Mouse (Mus musculus) heart, adult 18-20 months (tissue): ENCODE measurements around the gene Dpm2. TPM values are rescaled to one million over a fixed set of nuclear protein-coding genes. Genes with fewer than 3 reads are reported as not detected.

Source experiments
- DNase-seq, 2 experiments: peaks; one replicate each; pipeline ENCODE4 v3.0.0; 2021 to 2022; ENCODE audit warnings: mixed read lengths in 1 of 2
- total RNA-seq, 2 experiments: library from RNA; stranded (reverse); gene quantifications; 2 replicates each; pipeline ENCODE4 v1.2.3; 2021

The Dpm2 gene
- total RNA-seq, 2 experiments from 2014 or later, result 14.0 to 20.2 TPM

DNA sequence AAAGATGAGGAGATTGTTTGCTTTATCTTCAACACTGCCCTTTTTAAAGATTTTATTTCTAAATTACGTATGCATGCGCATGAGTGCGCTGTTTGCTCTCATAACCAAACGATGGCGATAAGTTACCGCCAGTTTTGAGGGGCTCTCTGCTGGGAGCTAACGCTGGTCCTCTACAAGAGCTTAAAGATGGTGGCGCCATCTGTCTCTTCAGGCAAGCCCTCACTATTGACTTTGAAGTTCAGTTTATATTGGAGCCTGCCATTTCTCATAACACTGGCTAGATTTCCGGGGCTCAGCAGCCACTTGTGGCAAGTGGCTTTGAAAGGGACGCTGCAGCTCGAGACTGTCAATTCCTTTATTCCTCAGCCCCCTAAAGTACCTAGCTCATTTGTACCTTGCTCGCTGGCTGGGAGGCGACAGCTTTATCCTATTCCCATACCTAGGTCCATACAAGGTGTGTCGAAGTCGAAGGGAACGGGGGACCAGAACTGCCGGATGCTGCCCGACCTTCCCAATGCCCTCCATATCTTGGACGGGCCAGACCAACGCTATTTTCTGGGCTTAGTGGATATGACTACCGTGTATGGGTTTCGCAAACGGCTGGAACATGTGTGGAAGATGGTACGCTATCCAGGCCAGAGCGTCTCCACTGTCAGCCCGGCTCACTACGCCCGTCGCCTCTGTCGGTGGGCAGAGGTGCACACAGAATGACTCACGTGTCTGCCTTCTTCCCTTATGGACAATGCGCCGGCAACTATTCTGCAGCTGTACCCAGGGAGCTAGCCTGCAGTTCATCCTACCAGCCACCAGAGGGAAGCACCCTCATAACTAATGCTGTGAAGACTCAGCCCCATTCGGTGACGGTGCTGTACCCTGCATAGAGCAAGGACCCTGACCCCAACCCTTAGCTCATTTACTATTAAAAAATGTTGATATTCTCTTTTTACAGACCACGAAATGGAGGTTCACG is 12.5 kb downstream of the Dpm2 start:
- peak; percentile 88 to 90 for DNase-seq

DNA sequence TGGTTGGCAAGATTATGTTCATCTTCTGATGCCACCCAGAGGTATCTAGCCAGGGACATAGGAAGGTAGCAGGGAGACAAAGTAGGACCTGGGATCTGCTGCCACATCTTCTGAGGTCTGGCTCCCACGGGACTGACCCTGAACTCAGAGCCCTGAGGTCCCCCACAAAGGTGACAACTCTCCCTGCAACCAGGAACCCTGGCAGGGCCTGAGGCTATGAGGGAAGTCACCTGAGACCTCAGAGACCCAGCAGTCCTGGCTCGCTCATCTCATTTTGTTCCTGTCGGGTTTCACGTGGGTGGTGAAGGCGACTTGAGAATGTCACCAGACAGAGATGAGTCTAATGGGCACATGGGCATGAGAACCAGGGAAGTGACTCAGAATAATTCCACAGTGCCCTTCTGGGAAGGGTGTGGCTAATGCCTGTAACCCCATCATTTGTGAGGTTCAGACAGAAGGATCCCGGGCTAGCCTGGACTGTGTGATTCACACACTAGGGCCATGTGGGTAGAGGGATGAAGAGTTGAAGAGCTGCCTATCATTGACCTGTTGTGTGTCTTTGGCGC is 14.6 kb downstream of the Dpm2 start:
- DNase-seq, result no peak

DNA sequence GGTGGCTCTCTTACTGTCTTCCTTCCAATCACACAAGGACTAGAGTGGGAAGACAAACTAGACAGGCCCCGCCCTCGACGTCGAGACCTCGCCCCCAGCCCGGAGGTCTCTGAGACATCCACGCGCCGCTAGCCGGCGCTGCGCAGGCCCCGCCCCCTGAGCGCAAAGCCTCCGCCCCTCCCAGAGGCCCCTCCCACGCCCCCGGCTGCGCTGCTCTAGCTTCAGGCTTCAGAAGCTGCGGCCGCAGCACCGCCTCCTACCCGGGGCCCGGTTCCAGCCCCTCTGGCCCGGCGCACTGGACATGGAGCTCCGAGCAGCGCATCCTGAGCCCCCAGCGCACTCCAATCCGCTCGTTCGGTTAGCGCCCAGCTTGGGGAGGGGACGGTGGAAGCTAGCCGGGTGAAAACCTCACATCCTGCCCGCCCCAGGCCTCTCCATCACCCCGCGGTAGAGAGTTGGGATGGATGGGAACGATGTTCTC is 16.3 kb downstream of the Dpm2 start, which contains the start of gene St6galnac4:
TSS of gene St6galnac4 (plus strand) at position 225 of the 481 bp plus-strand sequence.
- peak; percentile 91 to 95 for DNase-seq

DNA sequence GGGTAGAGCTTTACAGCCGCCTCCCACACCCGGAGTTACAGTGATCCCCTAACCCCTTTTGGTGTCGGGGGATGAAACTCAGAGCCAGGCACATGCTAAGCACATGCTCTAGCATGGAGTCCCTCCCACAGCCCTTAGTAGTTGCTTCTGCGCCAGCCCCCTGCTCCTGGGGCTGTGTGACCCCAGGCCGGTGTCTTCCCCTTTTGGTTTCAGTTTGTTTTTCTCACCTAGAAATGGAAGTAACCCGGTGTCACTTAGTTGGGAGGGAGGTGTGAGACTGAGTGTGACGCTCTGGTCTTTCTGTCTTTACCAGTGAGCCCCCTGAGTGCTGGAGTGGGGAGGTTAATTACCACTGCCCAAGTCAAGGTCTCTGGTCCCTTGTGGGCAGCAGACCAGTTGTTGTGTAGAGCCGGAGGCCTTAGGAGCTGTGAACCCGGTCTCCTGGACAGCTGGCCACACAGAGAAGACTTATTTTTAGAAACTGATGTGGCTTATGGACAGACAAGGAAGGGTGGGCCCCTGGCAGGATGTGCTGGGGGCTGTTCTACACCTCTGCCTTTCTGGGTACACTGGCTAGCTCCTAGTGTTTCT is 17.2 kb downstream of the Dpm2 start:
- DNase-seq, result peak; percentile 72 to 81

DNA sequence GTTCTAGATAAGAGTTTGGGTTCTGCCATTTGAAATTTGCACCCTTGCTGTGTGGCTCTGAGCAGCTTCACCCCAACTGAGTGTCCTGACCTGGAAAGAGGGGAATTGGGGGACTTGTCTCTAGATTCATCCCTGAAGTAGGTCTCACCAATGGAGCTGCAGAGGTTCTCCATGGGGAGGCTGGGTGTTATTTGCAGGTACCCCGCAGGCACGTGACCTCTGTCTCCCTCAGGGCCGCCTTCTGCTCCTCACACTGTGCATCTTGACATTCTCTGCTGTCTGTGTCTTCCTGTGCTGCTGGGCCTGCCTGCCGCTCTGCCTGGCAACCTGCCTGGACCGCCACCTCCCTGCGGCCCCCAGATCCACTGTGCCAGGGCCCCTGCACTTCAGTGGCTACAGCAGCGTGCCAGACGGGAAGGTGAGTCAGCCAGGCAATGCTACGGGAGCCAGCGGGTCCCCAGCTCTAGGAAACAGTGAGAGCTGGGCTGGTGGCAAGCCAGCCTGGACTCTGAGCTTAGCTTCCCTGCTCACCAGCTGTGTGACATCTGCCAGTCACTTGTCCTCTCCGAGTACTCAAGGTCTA is 18.6 kb downstream of the Dpm2 start:
- DNase-seq, result peak; percentile 51 to 74

DNA sequence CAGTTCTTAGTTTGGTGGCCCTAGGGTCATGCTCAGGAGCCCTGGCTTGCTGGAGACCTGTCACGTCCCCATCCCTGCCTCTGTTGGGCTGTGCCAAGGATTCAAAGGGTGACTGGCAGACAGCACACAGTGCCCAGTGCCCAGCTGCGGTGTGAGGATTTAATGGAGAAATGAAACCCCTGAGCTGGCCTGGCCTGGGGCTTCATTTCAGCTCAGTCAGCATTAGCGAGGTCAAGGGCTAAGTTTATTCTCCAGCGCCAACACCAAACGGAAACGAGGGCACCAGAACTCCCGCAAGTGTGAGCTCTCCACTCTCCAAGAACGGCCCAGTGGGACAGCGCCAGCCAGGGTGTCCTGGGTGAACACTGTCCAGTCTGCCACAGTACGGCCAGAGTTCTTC is 19.6 kb downstream of the Dpm2 start:
- DNase-seq, result peak; percentile 48 to 64

DNA sequence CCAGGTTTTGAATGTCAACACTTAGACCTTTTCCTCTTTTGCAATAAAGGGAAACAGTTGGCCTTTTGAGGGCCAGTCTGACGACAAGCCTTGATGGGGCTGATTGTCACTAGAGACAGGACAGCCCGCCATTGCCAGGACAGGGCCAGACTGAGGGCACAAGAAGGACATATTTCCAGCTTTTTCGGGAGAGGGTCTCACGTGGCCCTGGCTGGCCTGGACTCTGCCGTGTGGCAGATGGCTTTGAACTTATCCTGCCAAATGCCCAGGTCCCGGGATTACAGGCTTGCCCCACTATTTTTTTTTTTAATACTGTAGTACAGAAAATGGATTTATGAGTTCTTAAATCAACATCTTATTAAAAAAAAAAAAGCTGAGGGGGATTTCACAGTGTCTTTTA is 20.6 kb downstream of the Dpm2 start:
- no peak for DNase-seq

DNA sequence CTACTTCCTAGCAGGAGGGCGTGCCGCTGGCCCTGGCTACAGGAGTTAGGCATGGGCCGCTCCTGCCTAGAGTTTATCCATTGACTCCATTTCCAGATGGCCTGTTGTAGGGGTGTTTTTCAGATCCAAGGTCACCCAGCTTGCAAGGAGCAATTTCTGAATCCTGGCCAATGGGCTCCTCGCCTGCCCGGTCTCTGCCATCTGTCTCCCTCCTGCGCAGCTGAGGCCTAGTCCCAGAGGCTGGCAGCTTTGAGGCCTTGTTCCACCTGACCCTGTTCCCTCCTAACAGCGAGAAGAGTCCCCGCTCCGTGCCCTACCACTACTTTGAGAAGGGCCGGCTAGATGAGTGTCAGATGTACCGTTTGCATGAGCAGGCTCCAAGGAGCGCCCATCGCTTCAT is 26.1 kb downstream of the Dpm2 start:
- peak in 1 of 2 experiments; percentile 54 for DNase-seq

DNA sequence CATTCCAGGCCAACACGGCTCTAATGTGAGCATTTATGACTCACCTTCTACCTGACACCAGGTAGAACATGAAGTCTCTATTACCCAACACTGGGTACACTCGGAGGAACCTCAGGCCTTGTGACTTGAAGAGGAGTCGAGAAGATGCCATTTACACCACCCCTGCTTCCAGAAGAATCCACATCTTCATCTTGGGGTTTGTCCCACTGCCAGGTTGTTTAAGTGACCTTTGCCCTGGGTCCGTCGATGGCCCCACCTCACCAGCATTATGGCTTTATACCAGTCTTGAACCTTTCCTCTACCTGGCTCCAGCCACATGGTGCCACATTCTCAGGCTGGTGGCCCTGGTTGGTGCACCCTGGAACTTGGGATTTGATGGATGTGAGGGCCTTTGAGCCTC is 26.6 kb downstream of the Dpm2 start:
- no peak for DNase-seq

DNA sequence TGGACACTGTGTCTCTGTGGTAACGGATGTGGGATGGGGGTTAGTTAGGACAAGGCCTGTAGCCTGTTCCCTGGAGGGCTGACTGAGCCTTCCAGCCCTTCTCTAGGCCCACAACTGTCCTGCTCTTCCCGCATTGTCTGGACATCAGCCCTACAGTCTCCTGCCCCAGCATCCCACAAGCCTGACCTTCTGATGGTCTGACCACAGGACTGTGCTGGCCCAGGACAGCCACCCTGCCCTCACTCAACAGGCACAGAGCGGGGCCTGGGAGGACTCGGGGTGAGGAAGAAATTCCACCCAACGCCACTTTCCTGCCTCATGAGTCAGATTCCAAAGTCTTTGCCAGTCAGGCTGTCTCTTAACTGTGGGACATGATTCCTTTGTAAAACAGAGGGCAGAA is 27.0 kb downstream of the Dpm2 start:
- DNase-seq, result no peak

DNA sequence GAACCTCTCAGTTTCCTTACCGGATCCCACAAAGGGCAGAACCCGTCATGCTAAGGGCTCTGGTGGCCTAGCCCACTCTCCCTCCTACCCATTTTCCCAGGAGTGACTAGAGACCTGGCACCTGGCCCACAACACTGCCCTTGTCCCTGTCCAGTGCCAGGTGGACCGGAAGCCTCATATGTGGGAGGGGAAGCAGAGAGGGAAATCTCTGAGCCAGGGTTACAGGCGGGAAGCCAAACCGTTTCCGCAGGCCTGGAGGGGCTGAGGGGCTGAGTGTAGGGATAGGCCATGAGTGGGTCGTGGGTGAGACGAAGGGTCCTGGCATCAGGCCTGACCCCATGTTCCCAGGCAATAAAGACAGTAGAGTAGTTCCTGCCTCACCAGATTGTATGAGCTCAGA is 27.8 kb downstream of the Dpm2 start:
- DNase-seq, result peak; percentile 44 to 61

DNA sequence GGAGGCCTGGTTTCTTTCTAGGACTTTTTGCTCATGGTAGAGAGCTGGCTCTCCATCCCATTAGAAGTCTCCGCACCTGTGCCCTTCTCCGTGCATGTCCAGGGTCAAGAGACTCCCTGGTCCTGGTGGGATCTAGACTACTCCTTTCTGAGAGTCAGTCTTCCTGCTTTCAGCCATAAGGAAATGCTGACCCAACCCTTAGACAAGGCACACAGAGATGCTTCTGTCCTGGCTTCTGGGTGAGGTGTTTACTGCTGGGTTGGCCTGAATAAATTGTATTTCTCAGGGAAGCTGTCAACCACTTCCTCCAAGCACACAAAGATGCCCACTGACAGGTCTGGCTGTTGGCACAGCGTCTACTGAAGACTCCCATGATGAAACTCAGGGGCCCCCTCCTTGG is 28.8 kb downstream of the Dpm2 start, which contains the start of gene St6galnac6:
TSS of gene St6galnac6 (plus strand) at position 301 of the 400 bp plus-strand sequence.
- no peak for DNase-seq

DNA sequence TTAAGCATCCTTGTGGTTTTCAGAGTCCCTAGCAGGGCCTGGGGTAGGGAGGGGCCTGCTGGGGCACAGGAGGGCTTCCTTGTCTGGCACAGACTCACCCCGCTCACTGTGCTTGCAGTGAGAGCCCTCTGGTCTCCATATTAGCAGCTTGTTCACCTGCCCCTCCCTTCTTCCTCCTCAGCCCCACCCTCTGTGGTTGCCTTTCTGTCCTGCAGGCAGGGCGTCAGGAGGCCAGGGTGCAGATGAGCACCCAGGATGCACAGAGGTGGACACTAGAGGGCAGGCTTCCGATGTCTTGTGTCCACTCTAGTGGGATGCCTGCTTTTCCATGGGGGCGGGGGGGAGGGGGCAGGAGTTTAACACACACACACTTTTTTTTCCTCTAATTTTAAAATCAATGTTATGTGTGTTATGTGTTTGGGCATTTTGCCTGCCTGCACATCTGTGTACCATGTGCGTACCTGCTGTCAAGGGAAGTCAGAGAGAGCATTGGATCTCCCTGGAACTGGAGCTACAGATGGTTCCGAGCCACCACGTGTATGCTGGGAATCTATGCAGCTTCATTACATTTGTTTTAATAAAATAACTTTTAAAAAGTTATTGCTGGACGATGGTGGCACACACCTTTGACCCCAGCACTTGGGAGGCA is 30.9 kb downstream of the Dpm2 start:
- peak in 1 of 2 experiments; percentile 49 for DNase-seq

DNA sequence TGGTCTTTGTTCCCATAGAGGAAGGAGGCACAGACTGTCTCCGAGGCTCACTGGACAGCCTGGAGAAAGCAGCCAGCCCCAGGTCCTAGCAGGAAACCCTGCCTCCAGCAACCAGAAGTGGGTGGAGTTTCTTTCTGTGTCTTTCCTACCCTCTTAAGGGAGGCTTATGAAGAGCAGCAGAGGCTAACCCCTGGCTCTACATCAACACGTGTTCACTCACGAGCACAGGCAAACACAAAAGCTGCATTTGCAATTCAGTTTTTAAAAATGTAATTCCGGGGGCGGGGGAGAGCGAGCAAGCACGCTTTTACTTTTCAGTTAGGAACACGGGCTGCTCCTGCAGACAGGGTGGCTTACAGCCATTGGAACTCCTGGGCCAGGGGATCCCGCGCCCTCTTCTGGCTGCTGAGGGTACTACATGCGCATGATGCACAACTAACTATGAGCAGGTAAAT is 32.0 kb downstream of the Dpm2 start:
- DNase-seq, result peak; percentile 89 to 95

DNA sequence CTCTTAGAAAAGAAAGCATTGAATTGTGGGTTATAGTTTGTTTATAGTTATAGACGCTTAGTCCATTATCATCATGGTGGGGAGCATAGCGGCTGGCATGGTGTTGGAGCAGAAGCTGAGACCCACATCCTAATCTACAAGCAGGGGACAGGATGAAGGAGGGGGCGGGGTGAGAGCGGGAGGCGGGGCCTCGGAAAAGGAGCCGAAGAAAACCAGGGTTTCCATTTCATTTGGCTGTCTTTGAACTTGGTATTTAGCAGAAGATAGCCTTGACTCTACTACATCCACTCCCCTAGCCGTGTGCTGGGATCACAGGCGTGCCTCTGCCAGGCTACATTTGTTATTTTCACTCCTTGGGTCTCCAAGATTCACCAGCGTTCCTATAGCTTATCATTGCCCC is 34.0 kb downstream of the Dpm2 start:
- DNase-seq, result no peak

DNA sequence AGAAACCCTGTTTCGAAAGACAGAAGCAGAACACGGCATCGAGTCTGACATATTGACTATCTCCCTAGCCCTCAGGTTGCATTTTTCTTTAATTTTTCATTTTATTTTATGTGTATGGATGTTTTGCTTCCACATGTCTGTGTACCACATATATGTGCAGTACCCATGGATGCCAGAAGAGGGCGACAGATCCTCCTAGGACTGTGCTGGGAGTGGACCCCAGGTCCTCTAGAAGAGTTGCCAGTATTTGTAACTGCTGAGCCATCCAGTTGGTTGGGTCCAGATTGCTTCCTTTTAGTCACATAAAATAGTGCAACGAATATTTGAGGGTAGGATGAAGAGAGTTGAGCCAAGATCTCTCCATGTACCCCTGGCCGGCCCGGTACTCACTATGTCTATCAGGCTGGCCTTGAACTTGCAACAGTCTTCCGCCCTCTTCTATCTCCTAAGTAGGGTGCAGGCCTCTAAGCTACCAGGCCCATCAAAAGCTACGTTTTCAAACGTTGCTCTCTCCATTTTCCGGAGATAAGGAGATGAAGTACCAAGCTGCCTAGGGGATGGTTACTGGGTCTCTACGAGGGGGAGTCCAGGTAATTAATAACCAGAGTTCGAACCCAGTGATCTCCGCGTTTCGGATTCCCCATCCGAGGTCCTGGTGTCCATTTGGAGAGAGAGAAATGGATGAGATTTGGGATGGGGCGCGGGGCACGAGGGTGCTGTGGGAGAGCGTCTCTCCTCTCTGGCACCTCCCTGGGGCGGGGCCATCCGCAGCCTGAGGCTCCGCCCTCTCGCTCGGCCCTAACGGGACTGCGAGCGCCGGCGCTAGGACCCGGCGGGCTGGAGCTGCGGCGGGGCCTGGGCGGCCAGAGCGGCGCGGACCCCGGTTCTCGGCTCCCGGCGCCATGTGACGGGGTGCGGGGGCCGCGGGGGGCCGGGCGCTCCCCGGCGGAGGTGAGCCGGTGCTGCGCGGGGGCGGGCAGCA is 35.8 kb downstream of the Dpm2 start:
- peak; percentile 90 to 93 for DNase-seq

DNA sequence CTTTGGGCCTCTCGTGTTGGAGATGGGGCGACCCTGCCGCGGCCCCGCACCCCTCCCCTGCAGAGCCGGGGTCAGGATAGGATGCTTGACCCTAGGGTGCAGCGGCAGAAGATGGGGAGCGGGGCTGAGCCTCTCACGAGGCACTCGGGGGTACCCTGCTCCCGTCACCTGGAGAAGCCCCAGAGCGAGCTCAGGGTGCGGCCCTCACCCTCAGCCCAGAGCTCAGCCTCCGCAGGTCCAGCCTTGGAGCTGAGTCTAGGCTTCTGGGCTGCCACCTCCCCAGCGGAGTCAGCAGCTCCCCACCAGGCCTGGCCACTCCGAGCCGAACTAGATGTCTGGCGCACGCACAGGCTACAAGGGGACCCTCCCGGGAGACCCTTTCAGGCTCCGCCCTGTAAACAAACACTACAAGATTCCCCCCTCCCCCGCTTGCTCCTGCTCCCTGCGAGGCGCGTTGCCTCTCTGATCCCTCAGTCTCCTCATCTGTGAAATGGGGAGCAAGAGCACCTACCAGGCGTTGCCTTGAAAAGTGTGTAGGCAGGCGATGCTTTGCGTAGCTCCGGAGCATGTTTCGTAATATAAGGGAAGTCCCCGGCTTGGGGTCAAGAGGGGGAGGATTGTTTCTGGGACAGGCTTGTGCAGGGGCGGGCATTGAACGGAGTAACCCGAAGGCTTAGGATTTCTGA is 36.7 kb downstream of the Dpm2 start:
- peak; percentile 74 to 75 for DNase-seq

DNA sequence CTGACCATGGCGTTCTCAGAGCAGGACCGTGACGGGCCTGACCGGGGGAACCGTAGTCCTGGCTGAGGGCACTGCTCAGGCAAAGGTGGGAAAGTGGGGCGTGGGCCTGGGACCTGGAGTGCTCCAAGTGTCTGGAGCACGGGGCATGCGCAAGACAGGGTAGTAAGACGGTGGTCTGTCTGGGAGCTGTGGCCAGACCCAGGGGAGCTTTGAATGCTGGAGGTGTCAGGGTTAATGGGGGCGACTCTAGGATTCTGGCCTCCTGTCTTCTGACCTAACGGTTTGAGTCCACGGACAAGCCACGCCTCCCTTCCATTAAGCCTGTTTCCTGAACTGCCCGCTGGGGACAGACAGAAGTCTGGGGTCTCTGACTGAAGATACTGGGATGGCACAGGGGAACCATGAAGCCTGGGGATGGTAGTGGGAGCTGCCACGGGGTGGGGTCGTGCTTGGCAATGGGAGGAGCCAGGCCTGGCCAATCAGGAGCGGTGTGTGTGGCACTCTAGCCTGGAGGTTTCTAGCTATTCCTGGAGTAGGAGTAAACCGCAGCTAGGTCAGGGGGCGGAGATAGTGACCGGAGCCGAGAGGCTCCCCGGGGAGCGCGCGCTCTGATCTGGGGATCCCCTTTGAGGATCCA is 37.6 kb downstream of the Dpm2 start:
- peak; percentile 92 for DNase-seq

DNA sequence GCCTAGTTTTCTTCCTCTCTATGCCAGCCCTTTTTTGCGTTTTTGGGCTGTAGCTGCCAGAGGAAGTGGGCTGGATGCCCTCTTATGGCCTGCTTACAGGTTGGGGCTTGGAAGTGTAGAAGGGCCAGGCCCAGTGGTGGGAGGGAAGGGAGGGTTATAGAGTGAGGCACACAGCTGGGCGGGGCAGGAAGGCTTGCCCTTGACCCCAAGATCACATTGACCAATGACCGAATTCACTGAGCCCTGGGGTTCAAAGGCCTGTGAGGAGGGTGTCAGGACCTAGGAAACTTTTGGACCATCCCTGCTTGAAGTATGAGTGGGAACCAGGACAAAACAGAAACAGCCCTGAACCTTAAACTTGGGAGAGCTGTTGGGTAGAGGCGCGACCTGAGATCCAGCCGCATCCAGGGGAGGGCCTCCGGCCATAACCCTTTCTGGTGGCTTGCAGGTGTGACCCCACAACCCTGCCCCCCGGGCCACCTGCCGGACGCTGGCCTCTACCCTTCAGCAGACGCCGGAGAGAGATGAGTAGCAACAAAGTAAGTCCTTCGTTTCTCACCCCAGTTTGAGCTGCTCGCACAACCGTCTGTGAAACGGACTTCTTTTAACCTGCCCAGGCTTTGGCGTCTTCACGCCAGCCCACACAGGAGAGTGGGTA is 38.2 kb downstream of the Dpm2 start:
- no peak for DNase-seq
